Mouse (Mus musculus) forebrain, embryonic 12.5 days (tissue): ENCODE measurements around the gene Krt27. TPM values are rescaled to one million over a fixed set of nuclear protein-coding genes. Genes with fewer than 3 reads are reported as not detected.

Experiments used
- ATAC-seq: fragments of 200-750 bp; cut with Nextera tagmentation; 2 replicates; pipeline ENCODE4 v1.8.0; 2017; ENCODE audit warnings: moderate TSS enrichment; ENCODE audit not compliant: low FRiP score
- H3K27ac ChIP-seq: fragments of 300-500 bp; sonication (generic); 2 replicates; pipeline ENCODE4 v1.5.1; 2016; ENCODE audit warnings: mild to moderate bottlenecking
- H3K27me3 ChIP-seq: fragments of 300-500 bp; sonication (generic); 2 replicates; pipeline ENCODE4 v1.6.1; 2016; ENCODE audit warnings: mild to moderate bottlenecking
- H3K36me3 ChIP-seq: fragments of 300-500 bp; sonication (generic); replicated peaks from 2 replicates; pipeline ENCODE4 v1.6.1; 2016; ENCODE audit warnings: mild to moderate bottlenecking
- H3K4me1 ChIP-seq: fragments of 300-500 bp; sonication (generic); 2 replicates; pipeline ENCODE4 v1.6.1; 2016
- H3K4me2 ChIP-seq: fragments of 300-500 bp; sonication (generic); 2 replicates; pipeline ENCODE4 v1.6.1; 2016; ENCODE audit warnings: mild to moderate bottlenecking, moderate library complexity
- H3K4me3 ChIP-seq: fragments of 300-500 bp; sonication (generic); replicated peaks from 2 replicates; pipeline ENCODE4 v1.5.1; 2016; ENCODE audit warnings: mild to moderate bottlenecking
- H3K9ac ChIP-seq: fragments of 300-500 bp; sonication (generic); 2 replicates; pipeline ENCODE4 v1.6.1; 2016; ENCODE audit warnings: mild to moderate bottlenecking
- H3K9me3 ChIP-seq: fragments of 300-500 bp; sonication (generic); 2 replicates; pipeline ENCODE4 v1.6.1; 2016
- WGBS: fragments of 180-500 bp; shearing (Covaris S2); methylation state at CpG from one replicate; pipeline ENCODE4 v1.1.7; 2016; 5-methylcytosine and 5-hydroxymethylcytosine counted together
- polyA plus RNA-seq: library from polyadenylated mRNA; unstranded; fragments of >200 nt; fragmentation: Nextera tagmentation; extraction: Ambion mirVana; gene quantifications from 2 replicates; pipeline ENCODE4 v1.2.1, GENCODE M21; 2016

Krt27 gene
- polyA plus RNA-seq, 1 experiment from 2014 or later, result not detected

GRCm38 (mm10) chr11:99321094-99321493 is 29.8 kb downstream of the Krt27 start:
- H3K4me1 ChIP-seq, result no peaks in the 10 kb centered on the region
- 92% methylated on average over 14 of the region's 14 CpGs for WGBS
- H3K27me3 ChIP-seq, result no peaks in the 10 kb centered on the region
- no peak overlapping the region for H3K27ac ChIP-seq
- H3K4me3 ChIP-seq, result no peak overlapping the region
- no peak overlapping the region for H3K4me2 ChIP-seq
- no peak overlapping the region for H3K9ac ChIP-seq
- H3K36me3 ChIP-seq, result no peaks in the 10 kb centered on the region
- ATAC-seq, result no peak
- H3K9me3 ChIP-seq, result no peaks in the 10 kb centered on the region

GRCm38 (mm10) chr11:99319127-99319526 is 31.8 kb downstream of the Krt27 start:
- Histone ChIP-seq H3K36me3 (no peaks in the 10 kb centered on the region), H3K9me3 (no peaks in the 10 kb centered on the region), H3K4me2 (no peak overlapping the region), H3K27me3 (no peaks in the 10 kb centered on the region), H3K4me3 (no peak overlapping the region), H3K9ac (no peak overlapping the region), H3K4me1 (no peaks in the 10 kb centered on the region), H3K27ac (no peak overlapping the region)
- no peak for ATAC-seq
- WGBS, result 78% methylated on average over 9 of the region's 9 CpGs

GRCm38 (mm10) chr11:99316543-99316942 is 34.4 kb downstream of the Krt27 start:
- 72% methylated on average over 8 of the region's 8 CpGs for WGBS
- H3K27me3 ChIP-seq, result no peaks in the 10 kb centered on the region
- H3K9me3 ChIP-seq, result no peaks in the 10 kb centered on the region
- H3K4me1 ChIP-seq, result no peaks in the 10 kb centered on the region
- H3K4me2 ChIP-seq, result no peak overlapping the region
- no peak for ATAC-seq
- H3K4me3 ChIP-seq, result no peak overlapping the region
- no peak overlapping the region for H3K27ac ChIP-seq
- no peaks in the 10 kb centered on the region for H3K36me3 ChIP-seq
- no peak overlapping the region for H3K9ac ChIP-seq

GRCm38 (mm10) chr11:99314594-99314993 is 36.3 kb downstream of the Krt27 start:
- Histone ChIP-seq H3K9ac (no peak overlapping the region), H3K27me3 (no peaks in the 10 kb centered on the region), H3K27ac (no peak overlapping the region), H3K9me3 (no peaks in the 10 kb centered on the region), H3K4me2 (no peak overlapping the region), H3K4me3 (no peak overlapping the region), H3K36me3 (no peaks in the 10 kb centered on the region), H3K4me1 (no peaks in the 10 kb centered on the region)
- no peak for ATAC-seq
- 81% methylated on average over 2 of the region's 2 CpGs for WGBS

- Histone ChIP-seq H3K9ac (no peak overlapping the region), H3K4me2 (no peak overlapping the region), H3K36me3 (no peaks in the 10 kb centered on the region), H3K4me3 (no peak overlapping the region), H3K27ac (no peak overlapping the region), H3K4me1 (no peaks in the 10 kb centered on the region), H3K9me3 (no peaks in the 10 kb centered on the region), H3K27me3 (no peaks in the 10 kb centered on the region)
- 96% methylated on average over 1 of the region's 1 CpGs for WGBS
- ATAC-seq, result no peak
These were observed 40.0 kb downstream of the Krt27 start for GRCm38 (mm10) chr11:99310882-99311281.

- Histone ChIP-seq H3K4me1 (no peaks in the 10 kb centered on the region), H3K9ac (no peak overlapping the region), H3K4me2 (no peak overlapping the region), H3K9me3 (no peaks in the 10 kb centered on the region), H3K36me3 (no peaks in the 10 kb centered on the region), H3K27ac (no peak overlapping the region), H3K27me3 (no peaks in the 10 kb centered on the region), H3K4me3 (no peak overlapping the region)
- 32% methylated on average over 2 of the region's 2 CpGs for WGBS
- ATAC-seq, result no peak
These were observed 43.3 kb downstream of the Krt27 start for GRCm38 (mm10) chr11:99307579-99307978.

Other genes starting within 250 kb of the Krt27 start
- gene Ccr7, start 196.0 kb downstream of the Krt27 start, polyA plus RNA-seq, result 0.19 TPM in 1 of 2 replicates, not detected in the other
- gene Smarce1, start 120.1 kb downstream of the Krt27 start, polyA plus RNA-seq, result 385 and 396 TPM in 2 replicates
- 0.49 and 0.70 TPM in 2 replicates for gene Krt222, start 107.0 kb downstream of the Krt27 start, polyA plus RNA-seq
- gene Krt24, start 65.8 kb downstream of the Krt27 start, polyA plus RNA-seq, result not detected in 2 replicates
- 0.09 and 0.13 TPM in 2 replicates for gene Krt25, start 28.2 kb downstream of the Krt27 start, polyA plus RNA-seq
- not detected in 2 replicates for gene Krt26, start 13.1 kb downstream of the Krt27 start, polyA plus RNA-seq
- gene Krt28, start 23.8 kb upstream of the Krt27 start, polyA plus RNA-seq, result 0.38 and 0.40 TPM in 2 replicates
- gene Krt10, start 38.3 kb upstream of the Krt27 start, polyA plus RNA-seq, result 40.2 and 42.4 TPM in 2 replicates
- gene Krt12, start 71.2 kb upstream of the Krt27 start, polyA plus RNA-seq, result not detected in 2 replicates
- gene Krt20, start 87.0 kb upstream of the Krt27 start, polyA plus RNA-seq, result 0.15 TPM in 1 of 2 replicates, not detected in the other
- 0.74 and 0.75 TPM in 2 replicates for gene Krt23, start 142.0 kb upstream of the Krt27 start, polyA plus RNA-seq
- gene Krt39, start 170.2 kb upstream of the Krt27 start, polyA plus RNA-seq, result not detected in 2 replicates
- not detected in 2 replicates for gene Krt40, start 192.1 kb upstream of the Krt27 start, polyA plus RNA-seq
- not detected in 2 replicates for gene Krtap3-3, start 199.8 kb upstream of the Krt27 start, polyA plus RNA-seq
- not detected in 2 replicates for gene Krtap3-2, start 205.7 kb upstream of the Krt27 start, polyA plus RNA-seq
- gene Gm11939, start 208.4 kb upstream of the Krt27 start, polyA plus RNA-seq, result not detected in 2 replicates
- not detected in 2 replicates for gene Krtap3-1, start 215.5 kb upstream of the Krt27 start, polyA plus RNA-seq
- not detected in 2 replicates for gene Krtap1-5, start 229.9 kb upstream of the Krt27 start, polyA plus RNA-seq
- not detected in 2 replicates for gene Krtap1-4, start 232.6 kb upstream of the Krt27 start, polyA plus RNA-seq
- gene Krtap1-3, start 240.2 kb upstream of the Krt27 start, polyA plus RNA-seq, result not detected in 2 replicates
- gene Krtap9-3, start 247.0 kb upstream of the Krt27 start, polyA plus RNA-seq, result not detected in 2 replicates